In genomic region chr6:50037614-50038013, GRCm38 (mm10) we compare ENCODE assay signal across 15 mouse cellular contexts.
DNase-seq lines count a peak whose midpoint lies in the region; ATAC-seq and TF ChIP-seq lines count a peak whose summit lies in the region.
"Had no signal": no experiment of that assay in that cellular context is flagged by ENCODE, and none has a peak within 500 bp of the region (broad histone marks: within the 10 kb centered on the region; RNA-seq: fewer than 3 reads in every experiment).

No protein-coding gene starts in this region.

- no peak overlapping the region for H3K4me3 ChIP-seq in kidney, embryonic 16.5 days (ENCODE audit: low read length)
- H3K4me3 ChIP-seq in embryonic facial prominence, embryonic 14.5 days (ENCODE audit: low read depth, low read length): no peak overlapping the region
- no peak overlapping the region for H3K4me3 ChIP-seq in forebrain, postnatal 0 days (ENCODE audit: low read depth, low read length)
- H3K4me3 ChIP-seq: embryonic facial prominence, embryonic 13.5 days; forebrain, embryonic 15.5 days; limb, embryonic 13.5 days; midbrain, embryonic 10.5 days; neural tube, embryonic 12.5 days had no signal

- H3K9me3 ChIP-seq in kidney, embryonic 16.5 days (ENCODE audit: low read length): no peaks in the 10 kb centered on the region
- no peaks in the 10 kb centered on the region for H3K9me3 ChIP-seq in embryonic facial prominence, embryonic 14.5 days (ENCODE audit: control insufficient read depth, low read length)
- no peaks in the 10 kb centered on the region for H3K9me3 ChIP-seq in forebrain, postnatal 0 days (ENCODE audit: low read length)
- H3K9me3 ChIP-seq: embryonic facial prominence, embryonic 13.5 days; forebrain, embryonic 15.5 days; limb, embryonic 13.5 days; midbrain, embryonic 10.5 days; neural tube, embryonic 12.5 days had no signal

- H3K27ac ChIP-seq in kidney, embryonic 16.5 days (ENCODE audit: low read length): peak overlapping the region; percentile 4; the same call in 1 of the 2 replicates
- H3K27ac ChIP-seq in embryonic facial prominence, embryonic 14.5 days (replicated peaks; ENCODE audit: low read depth, low read length): no peak overlapping the region
- H3K27ac ChIP-seq in forebrain, postnatal 0 days (ENCODE audit: low read depth, low read length): no peak overlapping the region
- H3K27ac ChIP-seq: embryonic facial prominence, embryonic 13.5 days; forebrain, embryonic 15.5 days; limb, embryonic 13.5 days; midbrain, embryonic 10.5 days; neural tube, embryonic 12.5 days had no signal

- peak; percentile 40 for DNase-seq in embryo, embryonic 10.5 days (ENCODE audit: low spot score)
- DNase-seq in embryo, embryonic 9.5 days (ENCODE audit: extremely low spot score): no peak
- no peak for DNase-seq in kidney, postnatal 4 days
- peak; percentile 29 for DNase-seq in A20 (ENCODE audit: low read depth, low spot score)
- peak; percentile 32 for DNase-seq in embryonic facial prominence, embryonic 14.5 days (ENCODE audit: low spot score)
- DNase-seq in forebrain, postnatal 0 days: no peak
- no peak for DNase-seq in layer of hippocampus, postnatal 25 days (ENCODE audit: extremely low spot score in 1 of 2, low spot score in 1 of 2)
- DNase-seq: cerebellum, adult 2 months; layer of hippocampus, postnatal 36 days had no signal

- H3K9ac ChIP-seq in kidney, embryonic 16.5 days (replicated peaks; ENCODE audit: low read length): 0 out of 2 replicates have a peak overlapping the region, but pooled peaks have one; percentile 8
- H3K9ac ChIP-seq in embryonic facial prominence, embryonic 14.5 days (ENCODE audit: low read depth, low read length): no peak overlapping the region
- no peak overlapping the region for H3K9ac ChIP-seq in forebrain, postnatal 0 days
- H3K9ac ChIP-seq: embryonic facial prominence, embryonic 13.5 days; forebrain, embryonic 15.5 days; limb, embryonic 13.5 days; neural tube, embryonic 12.5 days had no signal

- no peaks in the 10 kb centered on the region for H3K36me3 ChIP-seq in kidney, embryonic 16.5 days (ENCODE audit: insufficient read depth, low read length)
- H3K36me3 ChIP-seq in embryonic facial prominence, embryonic 14.5 days (ENCODE audit: control insufficient read depth, insufficient read depth, low read length): no peaks in the 10 kb centered on the region
- H3K36me3 ChIP-seq in forebrain, postnatal 0 days (ENCODE audit: insufficient read depth): no peaks in the 10 kb centered on the region
- H3K36me3 ChIP-seq: embryonic facial prominence, embryonic 13.5 days; forebrain, embryonic 15.5 days; limb, embryonic 13.5 days; midbrain, embryonic 10.5 days; neural tube, embryonic 12.5 days had no signal

- WGBS in kidney, embryonic 16.5 days: 26% methylated on average over 4 of the region's 4 CpGs
- WGBS in embryonic facial prominence, embryonic 14.5 days: 27% methylated on average over 4 of the region's 4 CpGs
- WGBS in forebrain, postnatal 0 days: 68% methylated on average over 4 of the region's 4 CpGs

- H3K4me1 ChIP-seq in kidney, embryonic 16.5 days (ENCODE audit: insufficient read depth, low read length): peaks cover 20% of the 10 kb centered on the region
- peaks cover 15% of the 10 kb centered on the region; the same call in 1 of the 2 replicates for H3K4me1 ChIP-seq in embryonic facial prominence, embryonic 14.5 days (ENCODE audit: control insufficient read depth, insufficient read depth, low read length)
- H3K4me1 ChIP-seq in forebrain, postnatal 0 days (ENCODE audit: insufficient read depth): 0 out of 2 replicates have a peak, but pooled peaks cover 5% of the 10 kb centered on the region

- H3K27me3 ChIP-seq in kidney, embryonic 16.5 days (ENCODE audit: insufficient read depth, low read length): no peaks in the 10 kb centered on the region
- no peaks in the 10 kb centered on the region for H3K27me3 ChIP-seq in embryonic facial prominence, embryonic 14.5 days (replicated peaks; ENCODE audit: control insufficient read depth, insufficient read depth, low read length)
- H3K27me3 ChIP-seq in forebrain, postnatal 0 days (ENCODE audit: insufficient read depth, low read length): no peaks in the 10 kb centered on the region
- H3K27me3 ChIP-seq: embryonic facial prominence, embryonic 13.5 days; forebrain, embryonic 15.5 days; neural tube, embryonic 12.5 days had no signal

- peak overlapping the region; percentile 37 for H3K4me2 ChIP-seq in kidney, embryonic 16.5 days (replicated peaks; ENCODE audit: low read depth, low read length)
- no peak overlapping the region for H3K4me2 ChIP-seq in embryonic facial prominence, embryonic 14.5 days (ENCODE audit: low read depth, low read length)
- H3K4me2 ChIP-seq in forebrain, postnatal 0 days (ENCODE audit: low read depth): no peak overlapping the region
- H3K4me2 ChIP-seq: embryonic facial prominence, embryonic 13.5 days; forebrain, embryonic 15.5 days; limb, embryonic 13.5 days; neural tube, embryonic 12.5 days had no signal

- no peak for TF ChIP-seq CTCF in forebrain, postnatal 0 days (IDR thresholded peaks at IDR 0.05; ENCODE audit: low read depth)

- ATAC-seq in kidney, embryonic 16.5 days (ENCODE audit: low FRiP score, low TSS enrichment): no peak
- no peak for ATAC-seq in embryonic facial prominence, embryonic 14.5 days (ENCODE audit: low read depth)
- no peak for ATAC-seq in forebrain, postnatal 0 days
- ATAC-seq: forebrain, embryonic 15.5 days had no signal

Comparison
In these comparisons a context has a peak if more than half of its experiments do, and no peak if none do; other contexts are left out.
1. DNase-seq: peak in embryo, embryonic 10.5 days (single experiment), A20 (single experiment) and embryonic facial prominence, embryonic 14.5 days (single experiment); none in embryo, embryonic 9.5 days (single experiment), kidney, postnatal 4 days (0 of 2), forebrain, postnatal 0 days (single experiment) and layer of hippocampus, postnatal 25 days (0 of 2).